ENCODE assay signal across 8 mouse cellular contexts in the genomic region with DNA sequence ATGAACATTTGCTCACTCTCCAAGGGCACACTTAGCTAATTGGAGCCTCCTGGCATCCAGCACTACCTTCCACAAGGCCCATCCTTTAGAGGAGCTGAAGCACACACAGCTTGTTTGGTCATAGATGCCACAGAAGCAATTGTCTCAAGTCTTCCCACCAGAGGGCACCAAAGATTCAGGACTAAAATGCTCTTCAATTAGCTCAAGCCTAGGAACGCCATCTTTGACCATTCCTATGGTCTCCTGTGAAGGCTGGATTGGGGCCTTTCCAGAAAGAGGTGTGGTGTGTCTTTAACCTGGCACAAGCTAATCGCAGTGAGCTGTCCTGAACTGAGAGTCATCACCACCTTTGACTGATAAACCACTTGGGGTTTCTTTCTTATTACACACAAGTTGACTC. TPM values are rescaled to one million over a fixed set of nuclear protein-coding genes. Genes with fewer than 3 reads are reported as not detected.
DNase-seq lines count a peak whose midpoint lies in the region; ATAC-seq and TF ChIP-seq lines count a peak whose summit lies in the region.

No protein-coding gene starts in this region.

- H3K9me3 ChIP-seq in MEL (replicated peaks; ENCODE audit: insufficient read depth, low read length), result no peaks in the 10 kb centered on the region
- H3K9me3 ChIP-seq in forebrain, embryonic 16.5 days (ENCODE audit: control insufficient read depth, low read length), result no peaks in the 10 kb centered on the region
- H3K9me3 ChIP-seq in liver, embryonic 16.5 days (replicated peaks; ENCODE audit: control insufficient read depth, low read length), result no peaks in the 10 kb centered on the region
- H3K9me3 ChIP-seq in neural tube, embryonic 14.5 days (ENCODE audit: control insufficient read depth, low read length), result no peaks in the 10 kb centered on the region

- WGBS in forebrain, embryonic 16.5 days, result 2% methylated on average over 2 of the region's 2 CpGs
- 3% methylated on average over 2 of the region's 2 CpGs for whole genome bisulfite sequencing in liver, embryonic 16.5 days (ENCODE audit: insufficient replicate concordance)
- WGBS in neural tube, embryonic 14.5 days, result 6% methylated on average over 2 of the region's 2 CpGs

- H3K4me2 ChIP-seq in forebrain, embryonic 16.5 days (ENCODE audit: low read length), result no peak overlapping the region
- H3K4me2 ChIP-seq in liver, embryonic 16.5 days (ENCODE audit: low read depth, low read length), result no peak overlapping the region
- H3K4me2 ChIP-seq in neural tube, embryonic 14.5 days (ENCODE audit: low read depth, low read length), result no peak overlapping the region

- H3K27me3 ChIP-seq in MEL (ENCODE audit: control insufficient read depth in 1 of 2, insufficient read depth in 2 of 2, low read length in 2 of 2), result peaks cover 7 to 15% of the 10 kb centered on the region in 2 experiments; a peak in 3 of 4 replicates
- no peaks in the 10 kb centered on the region for H3K27me3 ChIP-seq in forebrain, embryonic 16.5 days (replicated peaks; ENCODE audit: control insufficient read depth, insufficient read depth, low read length)
- no peaks in the 10 kb centered on the region for H3K27me3 ChIP-seq in liver, embryonic 16.5 days (ENCODE audit: control insufficient read depth, insufficient read depth, low read depth, low read length)
- H3K27me3 ChIP-seq in neural tube, embryonic 14.5 days (ENCODE audit: control insufficient read depth, insufficient read depth, low read length), result no peaks in the 10 kb centered on the region

- peak; percentile 27 to 37; a peak in 1 of 4 replicates for TF ChIP-seq EP300 in MEL (IDR thresholded peaks at IDR 0.05; ENCODE audit: low read depth in 1 of 2, low read length in 2 of 2)

- H3K79me2 ChIP-seq in MEL (ENCODE audit: control insufficient read depth, insufficient read depth, low read length, poor library complexity), result no peaks in the 10 kb centered on the region

- peaks cover 0 to 18% of the 10 kb centered on the region in 2 experiments; a peak in 2 of 4 replicates for H3K36me3 ChIP-seq in MEL (ENCODE audit: control insufficient read depth in 1 of 2, insufficient read depth in 2 of 2, low read length in 2 of 2)
- no peaks in the 10 kb centered on the region for H3K36me3 ChIP-seq in forebrain, embryonic 16.5 days (ENCODE audit: control insufficient read depth, insufficient read depth)
- no peaks in the 10 kb centered on the region for H3K36me3 ChIP-seq in liver, embryonic 16.5 days (ENCODE audit: control insufficient read depth, insufficient read depth)
- H3K36me3 ChIP-seq in neural tube, embryonic 14.5 days (ENCODE audit: control insufficient read depth, insufficient read depth, low read length), result no peaks in the 10 kb centered on the region

- H3K9ac ChIP-seq in MEL (ENCODE audit: control insufficient read depth, low read depth, low read length, poor library complexity, severe bottlenecking), result no peak overlapping the region
- no peak overlapping the region for H3K9ac ChIP-seq in forebrain, embryonic 16.5 days (replicated peaks; ENCODE audit: low read depth, low read length)
- no peak overlapping the region for H3K9ac ChIP-seq in liver, embryonic 16.5 days (ENCODE audit: low read depth, low read length)
- H3K9ac ChIP-seq in neural tube, embryonic 14.5 days (replicated peaks; ENCODE audit: low read depth, low read length), result no peak overlapping the region

- intact Hi-C loops in heart, postnatal 36 days (cut with DNase I), result loop anchor here (1.0 to 5.0 kb wide), 4 partner anchors 57 to 472 kb away; no protein-coding TSS in a partner anchor

- peaks cover 7 to 14% of the 10 kb centered on the region in 2 experiments for H3K4me1 ChIP-seq in MEL (ENCODE audit: control insufficient read depth in 1 of 2, insufficient read depth in 2 of 2, low read length in 2 of 2)
- peaks cover 22% of the 10 kb centered on the region for H3K4me1 ChIP-seq in forebrain, embryonic 16.5 days (replicated peaks; ENCODE audit: control insufficient read depth, insufficient read depth, low read length)
- peaks cover 56% of the 10 kb centered on the region for H3K4me1 ChIP-seq in liver, embryonic 16.5 days (ENCODE audit: control insufficient read depth, low read depth, low read length)
- H3K4me1 ChIP-seq in neural tube, embryonic 14.5 days (ENCODE audit: control insufficient read depth, insufficient read depth, low read length), result peaks cover 12% of the 10 kb centered on the region; the same call in 1 of the 2 replicates

- TF ChIP-seq RAD21 in MEL (IDR thresholded peaks at IDR 0.05; ENCODE audit: low read depth, low read length), result peak; percentile 99

- DNase-seq in MEL (ENCODE audit: low read depth, low spot score), result peak; percentile 92
- peak; percentile 64 to 71 for DNase-seq in cerebellum, adult 18-20 months
- peak; percentile 73 to 82 for DNase-seq in heart, postnatal 36 days
- peak; percentile 91 for DNase-seq in layer of hippocampus, adult 11-12 months (ENCODE audit: low spot score)
- DNase-seq in thymus, postnatal 0 days (ENCODE audit: low spot score), result peak; percentile 89

- H3K27ac ChIP-seq in MEL (ENCODE audit: control insufficient read depth, low read depth, low read length), result no peak overlapping the region
- H3K27ac ChIP-seq in forebrain, embryonic 16.5 days (ENCODE audit: low read length), result no peak overlapping the region
- H3K27ac ChIP-seq in liver, embryonic 16.5 days (ENCODE audit: low read length), result peak overlapping the region; percentile 67
- no peak overlapping the region for H3K27ac ChIP-seq in neural tube, embryonic 14.5 days (ENCODE audit: low read depth, low read length)

- TF ChIP-seq CTCF in MEL (IDR thresholded peaks at IDR 0.05 in 2 of 3, conservative IDR thresholded peaks at IDR 0.05 in 1 of 3; ENCODE audit: control insufficient read depth in 1 of 3, insufficient read depth in 1 of 3, low read depth in 2 of 3, low read length in 3 of 3, poor library complexity in 1 of 3, severe bottlenecking in 1 of 3), result peak in 2 of 3 experiments; percentile 48 to 82; a peak in 5 of 6 replicates

- ATAC-seq in forebrain, embryonic 16.5 days, result peak; percentile 53
- peak; percentile 28 for ATAC-seq in liver, embryonic 16.5 days (ENCODE audit: low read depth)
- ATAC-seq in neural tube, embryonic 14.5 days (ENCODE audit: low read depth), result peak; percentile 64

- no peak for TF ChIP-seq POLR2A in MEL (IDR thresholded peaks at IDR 0.05; ENCODE audit: control insufficient read depth in 1 of 2, insufficient read depth in 1 of 2, low read depth in 1 of 2, low read length in 2 of 2, poor library complexity in 1 of 2)

- H3K4me3 ChIP-seq in MEL (ENCODE audit: control insufficient read depth in 1 of 2, insufficient read depth in 1 of 2, low read depth in 2 of 2, low read length in 2 of 2), result no peak overlapping the region
- H3K4me3 ChIP-seq in forebrain, embryonic 16.5 days (replicated peaks; ENCODE audit: low read length), result no peak overlapping the region
- no peak overlapping the region for H3K4me3 ChIP-seq in liver, embryonic 16.5 days (ENCODE audit: low read depth, low read length)
- H3K4me3 ChIP-seq in neural tube, embryonic 14.5 days (ENCODE audit: low read depth, low read length), result no peak overlapping the region

TF ChIP-seq in MEL, 35 proteins besides CTCF, POLR2A, EP300 and RAD21 (continues in another document):
- peak; percentile 100 for TF ChIP-seq SMC3 (IDR thresholded peaks at IDR 0.05; ENCODE audit: low read depth, low read length)
- no peak for TF ChIP-seq MAFK (IDR thresholded peaks at IDR 0.05; ENCODE audit: borderline replicate concordance, low read depth, low read length)
- no peak for TF ChIP-seq CHD2 (IDR thresholded peaks at IDR 0.05; ENCODE audit: low read length)
- no peak for TF ChIP-seq MYC (IDR thresholded peaks at IDR 0.05; ENCODE audit: low read depth, low read length)
- peak; percentile 25; the same call in 1 of the 2 replicates for TF ChIP-seq ZNF384 (IDR thresholded peaks at IDR 0.05; ENCODE audit: low read depth, low read length)
- no peak for TF ChIP-seq KAT2A (conservative IDR thresholded peaks at IDR 0.05; ENCODE audit: low read depth, low read length)
- TF ChIP-seq USF2 (IDR thresholded peaks at IDR 0.05; ENCODE audit: borderline replicate concordance in 1 of 2, insufficient read depth in 1 of 2, low read depth in 1 of 2, low read length in 2 of 2), result no peak
- TF ChIP-seq USF1 (IDR thresholded peaks at IDR 0.05; ENCODE audit: low read depth, low read length), result no peak
- TF ChIP-seq E2F4 (IDR thresholded peaks at IDR 0.05; ENCODE audit: borderline replicate concordance, low read depth, low read length), result no peak
- TF ChIP-seq MAX (IDR thresholded peaks at IDR 0.05; ENCODE audit: low read length), result no peak
- peak; percentile 99 for TF ChIP-seq ZC3H11A (IDR thresholded peaks at IDR 0.05; ENCODE audit: low read depth, low read length)
- no peak for TF ChIP-seq ZKSCAN1 (IDR thresholded peaks at IDR 0.05; ENCODE audit: low read depth, low read length)
- TF ChIP-seq NELFE (IDR thresholded peaks at IDR 0.05; ENCODE audit: low read depth, low read length), result no peak
- no peak for TF ChIP-seq MEF2A (IDR thresholded peaks at IDR 0.05; ENCODE audit: extremely low read depth, insufficient replicate concordance, low read depth, low read length, poor library complexity, severe bottlenecking)
- TF ChIP-seq RCOR1 (IDR thresholded peaks at IDR 0.05; ENCODE audit: low read depth, low read length), result peak; percentile 26; the same call in 1 of the 2 replicates
- no peak for TF ChIP-seq GABPA (IDR thresholded peaks at IDR 0.05; ENCODE audit: low read depth, low read length)
- no peak for TF ChIP-seq GATA1 (IDR thresholded peaks at IDR 0.05; ENCODE audit: low read depth, low read length)
- peak; percentile 68 for TF ChIP-seq SIN3A (IDR thresholded peaks at IDR 0.05; ENCODE audit: low read length)
- TF ChIP-seq TCF12 (IDR thresholded peaks at IDR 0.05; ENCODE audit: low read depth, low read length), result no peak; the same call in 1 of the 2 replicates
- TF ChIP-seq ZMIZ1 (IDR thresholded peaks at IDR 0.05; ENCODE audit: low read depth, low read length), result no peak
- TF ChIP-seq TAL1 (IDR thresholded peaks at IDR 0.05; ENCODE audit: low read length), result no peak
- no peak for TF ChIP-seq CHD1 (IDR thresholded peaks at IDR 0.05; ENCODE audit: low read depth, low read length)
- TF ChIP-seq TBP (IDR thresholded peaks at IDR 0.05; ENCODE audit: low read depth, low read length), result 0 out of 2 replicates have a peak, but pooled peaks have one; percentile 40

RNA-seq across cellular contexts. Expression of gene Fignl1, which starts 11.5 kb away (rescaled TPM):
- 57.8 and 59.9 TPM in 2 replicates for total RNA-seq in MEL (2012; rRNA removed)
- polyA plus RNA-seq in MEL (2012; ENCODE audit: insufficient read depth in 1 of 2, insufficient read length in 2 of 2, low read depth in 1 of 2, low replicate concordance in 2 of 2, missing spikeins in 1 of 2), result 10 to 100 TPM; 34.2 to 51.2 TPM
- 25.5 and 28.6 TPM in 2 replicates for polyA plus RNA-seq in forebrain, embryonic 16.5 days (2015; fragmentation: Nextera tagmentation; extraction: Ambion mirVana)
- total RNA-seq in heart, postnatal 36 days (2021), result 1 to 10 TPM in 1 of 2 experiments, under 1 TPM in 1; 0.81 to 1.8 TPM
- 76.2 and 90.8 TPM in 2 replicates for polyA plus RNA-seq in liver, embryonic 16.5 days (2015; fragmentation: Nextera tagmentation; extraction: Ambion mirVana)
- polyA plus RNA-seq in neural tube, embryonic 14.5 days (2014; fragmentation: Nextera tagmentation; extraction: Ambion mirVana), result 8.0 and 9.5 TPM in 2 replicates
- polyA plus RNA-seq in thymus, postnatal 0 days (2015; fragmentation: Nextera tagmentation; extraction: Ambion mirVana), result 62.4 and 65.6 TPM in 2 replicates
